ENCODE assay signal across 16 mouse cellular contexts in the genomic region with DNA sequence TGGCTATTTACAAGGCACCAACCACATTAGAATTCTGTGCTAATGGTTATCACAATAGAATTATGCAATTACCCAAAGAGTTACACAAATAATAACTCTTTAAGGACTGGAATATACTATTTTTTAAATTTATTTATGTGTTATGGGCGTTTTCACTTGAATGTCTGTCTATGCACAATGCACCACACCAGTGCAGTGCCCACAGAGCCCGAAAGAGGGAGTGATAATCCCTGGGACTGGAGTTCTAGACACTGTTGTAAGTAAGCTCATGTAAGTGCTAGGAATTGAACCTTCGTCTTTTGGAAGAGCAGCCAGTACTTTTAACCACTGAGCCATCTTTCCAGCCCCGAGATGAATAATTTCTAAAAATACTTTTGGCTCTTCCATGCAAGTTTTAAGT.
"Had no signal": no experiment of that assay in that cellular context is flagged by ENCODE, and none has a peak within 500 bp of the region (broad histone marks: within the 10 kb centered on the region; RNA-seq: fewer than 3 reads in every experiment).

No protein-coding gene starts in this region.

- H3K4me3 ChIP-seq: kidney, embryonic 15.5 days; limb, embryonic 10.5 days; limb, embryonic 13.5 days; liver, embryonic 13.5 days had no signal

- H3K9me3 ChIP-seq: kidney, embryonic 15.5 days; limb, embryonic 10.5 days; limb, embryonic 13.5 days; liver, embryonic 13.5 days had no signal

- DNase-seq: kidney, adult 2 months; kidney, postnatal 10 days; kidney, postnatal 4 days; layer of hippocampus, adult 9-11 months; layer of hippocampus, postnatal 36 days; liver, embryonic 13.5 days; lung, embryonic 14.5 days; lung, postnatal 10 days; midbrain, embryonic 14.5 days; right cerebral cortex, postnatal 4 days; thymus, postnatal 25 days had no signal

- H3K27me3 ChIP-seq: kidney, embryonic 15.5 days; limb, embryonic 13.5 days; liver, embryonic 13.5 days had no signal

- H3K4me2 ChIP-seq: kidney, embryonic 15.5 days; limb, embryonic 13.5 days; liver, embryonic 13.5 days; lung, embryonic 14.5 days; midbrain, embryonic 11.5 days had no signal

- H3K36me3 ChIP-seq: kidney, embryonic 15.5 days had no signal

- H3K27ac ChIP-seq: kidney, embryonic 15.5 days; limb, embryonic 10.5 days; liver, embryonic 13.5 days had no signal

- ATAC-seq: intestine, postnatal 0 days had no signal

- H3K9ac ChIP-seq: kidney, embryonic 15.5 days; limb, embryonic 13.5 days; liver, embryonic 13.5 days; lung, embryonic 14.5 days had no signal
